Mouse (Mus musculus) limb, embryonic 11.5 days (tissue): ENCODE data around the gene Zfp512b. TPM values are rescaled to one million over a fixed set of nuclear protein-coding genes. Genes with fewer than 3 reads are reported as not detected.
A peak's percentile ranks its signal among the peaks of the same experiment; 100 is the strongest.

Source experiments
- ATAC-seq: fragments of 200-750 bp; cut with Nextera tagmentation; 2 replicates; pipeline ENCODE4 v1.8.0; 2017; ENCODE audit warnings: low read depth; ENCODE audit not compliant: insufficient number of reproducible peaks, low FRiP score, low TSS enrichment
- DNase-seq: peaks from one replicate; pipeline ENCODE4 v3.0.0-alpha.2; 2015; ENCODE audit warnings: low spot score
- H3K27ac ChIP-seq: fragments of 300-500 bp; sonication (generic); replicated peaks from 2 replicates; pipeline ENCODE4 v1.5.1; 2014; ENCODE audit warnings: low read depth, mild to moderate bottlenecking, low read length
- H3K27me3 ChIP-seq: fragments of 300-500 bp; sonication (generic); 2 replicates; pipeline ENCODE4 v1.6.1; 2014; ENCODE audit warnings: mild to moderate bottlenecking, low read length, mixed read lengths; ENCODE audit not compliant: control insufficient read depth, insufficient read depth
- H3K36me3 ChIP-seq: fragments of 300-500 bp; sonication (generic); 2 replicates; pipeline ENCODE4 v1.6.1; 2014; ENCODE audit warnings: mild to moderate bottlenecking, low read length, moderate library complexity, mixed read lengths; ENCODE audit not compliant: control insufficient read depth, insufficient read depth
- H3K4me1 ChIP-seq: fragments of 300-500 bp; sonication (generic); 2 replicates; pipeline ENCODE4 v1.6.1; 2014; ENCODE audit warnings: low read length, mixed read lengths; ENCODE audit not compliant: control insufficient read depth, insufficient read depth
- H3K4me2 ChIP-seq: fragments of 300-500 bp; sonication (generic); 2 replicates; pipeline ENCODE4 v1.6.1; 2014; ENCODE audit warnings: low read depth, mild to moderate bottlenecking, moderate library complexity; ENCODE audit not compliant: severe bottlenecking
- H3K4me3 ChIP-seq: fragments of 300-500 bp; sonication (generic); 2 replicates; pipeline ENCODE4 v1.5.1; 2014; ENCODE audit warnings: low read depth, low read length
- H3K9ac ChIP-seq: fragments of 300-500 bp; sonication (generic); 2 replicates; pipeline ENCODE4 v1.6.1; 2014; ENCODE audit warnings: mild to moderate bottlenecking, low read length
- H3K9me3 ChIP-seq: fragments of 300-500 bp; sonication (generic); 2 replicates; pipeline ENCODE4 v1.6.1; 2016; ENCODE audit warnings: low read length; ENCODE audit not compliant: control insufficient read depth
- WGBS: fragments of 180-500 bp; shearing (Covaris S2); extraction: QIAGEN DNeasy Blood & Tissue Kit; methylation state at CpG from one replicate; pipeline ENCODE4 v1.1.7; 2014; 5-methylcytosine and 5-hydroxymethylcytosine counted together
- polyA plus RNA-seq: library from polyadenylated mRNA; unstranded; fragments of >200 nt; fragmentation: Nextera tagmentation; extraction: Ambion mirVana; gene quantifications from 2 replicates; pipeline ENCODE4 v1.2.1, GENCODE M21; 2014

Gene Zfp512b
- polyA plus RNA-seq, 1 experiment from 2014 or later: 30.9 TPM

GRCm38 (mm10) chr2:181548682-181549081, 43.9 kb downstream of the Zfp512b start:
- Histone ChIP-seq H3K27ac (no peak overlapping the region), H3K9me3 (no peaks in the 10 kb centered on the region), H3K4me3 (no peak overlapping the region), H3K36me3 (peaks cover 26% of the 10 kb centered on the region), H3K4me1 (no peaks in the 10 kb centered on the region), H3K4me2 (no peak overlapping the region), H3K27me3 (no peaks in the 10 kb centered on the region), H3K9ac (no peak overlapping the region)
- DNase-seq (no peak), ATAC-seq (no peak)
- WGBS: 90% methylated on average over 5 of the region's 5 CpGs

DNA sequence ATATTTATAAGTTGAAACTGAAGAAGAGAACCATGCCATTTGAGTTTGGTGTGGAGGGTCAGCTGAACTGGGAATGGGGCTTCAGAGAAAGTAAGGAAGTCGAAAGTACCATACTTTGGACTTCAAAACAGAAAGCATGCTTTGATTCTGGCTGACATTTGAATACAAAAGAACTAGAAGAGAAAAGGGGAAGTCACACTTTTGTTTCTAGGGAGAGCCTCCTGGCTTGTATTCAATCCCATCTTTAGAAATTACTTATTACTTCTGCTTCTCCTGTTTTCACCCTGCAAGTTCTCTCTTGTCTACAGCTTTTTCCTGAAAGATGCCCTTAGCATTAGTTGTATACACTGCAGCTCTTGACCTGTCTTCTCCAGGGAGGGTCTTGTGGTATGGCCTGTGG, 44.4 kb downstream of the Zfp512b start:
- peaks cover 26% of the 10 kb centered on the region for H3K36me3 ChIP-seq
- no peaks in the 10 kb centered on the region for H3K4me1 ChIP-seq
- H3K27ac ChIP-seq: no peak overlapping the region
- no peak overlapping the region for H3K4me3 ChIP-seq
- no peak overlapping the region for H3K9ac ChIP-seq
- H3K9me3 ChIP-seq: no peaks in the 10 kb centered on the region
- no peak for ATAC-seq
- no peak overlapping the region for H3K4me2 ChIP-seq
- DNase-seq: no peak
- WGBS: 92% methylated on average over 1 of the region's 1 CpGs
- H3K27me3 ChIP-seq: no peaks in the 10 kb centered on the region

DNA sequence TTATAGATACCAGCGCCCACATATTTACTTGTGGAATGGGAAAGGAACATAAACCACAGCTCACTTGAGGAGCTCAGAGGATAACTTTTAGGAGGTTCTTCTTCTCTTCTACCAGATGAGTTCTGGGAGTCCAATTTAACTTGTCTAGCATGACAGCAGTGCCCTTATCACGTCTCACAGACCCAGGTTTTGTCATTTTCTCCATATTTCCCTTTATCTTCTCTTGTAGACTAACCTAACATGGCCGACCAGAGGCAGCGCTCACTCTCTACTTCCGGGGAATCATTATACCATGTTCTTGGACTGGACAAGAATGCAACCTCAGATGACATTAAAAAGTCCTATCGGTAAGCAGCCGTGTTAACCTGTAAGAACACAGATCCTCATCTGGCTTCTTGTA, 46.5 kb downstream of the Zfp512b start:
- Histone ChIP-seq H3K27ac (no peak overlapping the region), H3K4me1 (no peaks in the 10 kb centered on the region), H3K27me3 (no peaks in the 10 kb centered on the region), H3K9ac (no peak overlapping the region), H3K4me3 (no peak overlapping the region), H3K9me3 (no peaks in the 10 kb centered on the region), H3K4me2 (no peak overlapping the region), H3K36me3 (peaks cover 24% of the 10 kb centered on the region)
- WGBS: 93% methylated on average over 7 of the region's 7 CpGs
- ATAC-seq: no peak
- DNase-seq: no peak

- 93% methylated on average over 6 of the region's 6 CpGs for WGBS
- Histone ChIP-seq H3K4me3 (no peak overlapping the region), H3K27me3 (no peaks in the 10 kb centered on the region), H3K4me1 (no peaks in the 10 kb centered on the region), H3K9me3 (no peaks in the 10 kb centered on the region), H3K27ac (no peak overlapping the region), H3K4me2 (no peak overlapping the region), H3K36me3 (no peaks in the 10 kb centered on the region), H3K9ac (no peak overlapping the region)
- DNase-seq (no peak), ATAC-seq (no peak)
These were observed 50.7 kb downstream of the Zfp512b start for GRCm38 (mm10) chr2:181541761-181542380.

GRCm38 (mm10) chr2:181537444-181538047, 55.1 kb downstream of the Zfp512b start:
- Histone ChIP-seq H3K36me3 (no peaks in the 10 kb centered on the region), H3K4me1 (no peaks in the 10 kb centered on the region), H3K9me3 (no peaks in the 10 kb centered on the region), H3K27me3 (no peaks in the 10 kb centered on the region), H3K4me2 (no peak overlapping the region), H3K4me3 (no peak overlapping the region), H3K27ac (no peak overlapping the region), H3K9ac (peak overlapping the region; percentile 30; the same call in 1 of the 2 replicates)
- DNase-seq (no peak), ATAC-seq (no peak)
- WGBS: 86% methylated on average over 2 of the region's 2 CpGs

GRCm38 (mm10) chr2:181536410-181536809, 56.2 kb downstream of the Zfp512b start:
- Histone ChIP-seq H3K27ac (no peak overlapping the region), H3K9ac (no peak overlapping the region), H3K4me2 (no peak overlapping the region), H3K36me3 (no peaks in the 10 kb centered on the region), H3K4me1 (no peaks in the 10 kb centered on the region), H3K9me3 (no peaks in the 10 kb centered on the region), H3K27me3 (no peaks in the 10 kb centered on the region), H3K4me3 (no peak overlapping the region)
- ATAC-seq (no peak), DNase-seq (no peak)
- WGBS: 86% methylated on average over 2 of the region's 2 CpGs

DNA sequence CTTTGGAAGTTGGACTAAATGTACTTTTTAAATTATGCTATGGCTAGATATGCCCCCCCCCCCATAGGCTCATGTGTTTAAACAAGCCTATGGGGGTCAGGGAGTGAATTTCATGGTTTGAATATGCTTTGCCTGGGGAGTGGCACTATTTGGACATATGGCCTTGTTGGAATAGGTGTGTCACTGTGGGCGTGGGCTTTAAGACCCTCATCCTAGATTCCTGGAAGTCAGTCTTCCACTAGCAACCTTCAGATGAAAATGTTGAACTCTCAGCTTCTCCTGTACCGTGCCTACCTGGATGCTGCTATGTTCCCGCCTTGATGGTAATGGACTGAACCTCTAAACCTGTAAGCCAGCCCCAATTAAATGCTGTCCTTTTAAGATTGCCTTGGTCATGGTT, 60.0 kb downstream of the Zfp512b start:
- no peak overlapping the region for H3K4me3 ChIP-seq
- DNase-seq (no peak), ATAC-seq (no peak)
- WGBS: 95% methylated on average over 3 of the region's 3 CpGs
- H3K9ac ChIP-seq: no peak overlapping the region
- no peaks in the 10 kb centered on the region for H3K4me1 ChIP-seq
- no peak overlapping the region for H3K4me2 ChIP-seq
- no peaks in the 10 kb centered on the region for H3K9me3 ChIP-seq
- H3K36me3 ChIP-seq: peaks cover 6% of the 10 kb centered on the region; the same call in 1 of the 2 replicates
- H3K27me3 ChIP-seq: no peaks in the 10 kb centered on the region
- no peak overlapping the region for H3K27ac ChIP-seq
